Mouse (Mus musculus) cerebral cortex, adult 2 months (tissue): ENCODE measurements around the gene Lrrc74a.

Source experiments
- WGBS: fragments of 180-500 bp; shearing (Covaris S2); methylation state at CpG from one replicate; pipeline ENCODE4 v1.1.7; 2018; 5-methylcytosine and 5-hydroxymethylcytosine counted together

Gene Lrrc74a

GRCm38 (mm10) chr12:86734319-86734810 lies at the start of gene Lrrc74a:
Gene Lrrc74a, plus strand, starts transcription at chr12:86734369.
- WGBS = 81% methylated on average over 8 of the region's 8 CpGs

- 30% methylated on average over 9 of the region's 9 CpGs for whole genome bisulfite sequencing
Measured at GRCm38 (mm10) chr12:86685275-86685674, 48.9 kb upstream of the Lrrc74a start.

GRCm38 (mm10) chr12:86686551-86687330 lies 47.4 kb upstream of the Lrrc74a start:
- 39% methylated on average over 13 of the region's 13 CpGs for WGBS

GRCm38 (mm10) chr12:86687445-86687955 lies 46.7 kb upstream of the Lrrc74a start:
- WGBS = 70% methylated on average over 4 of the region's 4 CpGs

- WGBS = 71% methylated on average over 4 of the region's 4 CpGs
Measured at GRCm38 (mm10) chr12:86687971-86688573, 46.1 kb upstream of the Lrrc74a start.

GRCm38 (mm10) chr12:86688917-86689316 lies 45.3 kb upstream of the Lrrc74a start:
- 95% methylated on average over 27 of the region's 27 CpGs for WGBS

GRCm38 (mm10) chr12:86690700-86691485 lies 43.3 kb upstream of the Lrrc74a start:
- 57% methylated on average over 12 of the region's 12 CpGs for WGBS

GRCm38 (mm10) chr12:86692471-86693356 lies 41.5 kb upstream of the Lrrc74a start:
- WGBS = 59% methylated on average over 5 of the region's 5 CpGs

- WGBS = 88% methylated on average over 1 of the region's 1 CpGs
Measured at GRCm38 (mm10) chr12:86694441-86694840, 39.7 kb upstream of the Lrrc74a start.

GRCm38 (mm10) chr12:86697996-86698395 lies 36.2 kb upstream of the Lrrc74a start:
- WGBS = 49% methylated on average over 2 of the region's 2 CpGs

GRCm38 (mm10) chr12:86699965-86700926 lies 33.9 kb upstream of the Lrrc74a start:
- 32% methylated on average over 19 of the region's 19 CpGs for WGBS

- 78% methylated on average over 4 of the region's 4 CpGs for WGBS
Measured at GRCm38 (mm10) chr12:86700927-86701310, 33.2 kb upstream of the Lrrc74a start.

- WGBS = 74% methylated on average over 4 of the region's 4 CpGs
Measured at GRCm38 (mm10) chr12:86701491-86701890, 32.7 kb upstream of the Lrrc74a start.

GRCm38 (mm10) chr12:86702690-86703089 lies 31.5 kb upstream of the Lrrc74a start:
- 85% methylated on average over 3 of the region's 3 CpGs for WGBS

- 93% methylated on average over 5 of the region's 5 CpGs for WGBS
Measured at GRCm38 (mm10) chr12:86705843-86706242, 28.3 kb upstream of the Lrrc74a start.

- 77% methylated on average over 5 of the region's 5 CpGs for WGBS
Measured at GRCm38 (mm10) chr12:86714026-86714425, 20.1 kb upstream of the Lrrc74a start.

- 55% methylated on average over 5 of the region's 5 CpGs for WGBS
Measured at GRCm38 (mm10) chr12:86715401-86715800, 18.8 kb upstream of the Lrrc74a start.

- WGBS = 93% methylated on average over 11 of the region's 11 CpGs
Measured at GRCm38 (mm10) chr12:86716962-86717361, 17.2 kb upstream of the Lrrc74a start.

- WGBS = 85% methylated on average over 18 of the region's 18 CpGs
Measured at GRCm38 (mm10) chr12:86719961-86720639, 14.1 kb upstream of the Lrrc74a start.
